Mouse (Mus musculus) megakaryocyte progenitor cell, adult 5-6 weeks (primary cell): ENCODE measurements around the gene Ankrd39. TPM values are rescaled to one million over a fixed set of nuclear protein-coding genes. Genes with fewer than 3 reads are reported as not detected.

Experiments used
- ATAC-seq: replicated peaks from 2 replicates; pipeline ENCODE4 v1.8.0; 2016; ENCODE audit warnings: mild to moderate bottlenecking, moderate TSS enrichment, inconsistent platforms; ENCODE audit not compliant: poor library complexity
- total RNA-seq, 2 experiments: library from RNA; stranded (forward) in 1 of 2; stranded (reverse) in 1 of 2; fragments of 157-497, 149-512 nt in 1 of 2; fragments of 200-1000 nt in 1 of 2; gene quantifications; 2 replicates each; pipeline versions ENCODE4 v1.2.3 to v1.2.4; 2015 to 2017

Gene Ankrd39
- total RNA-seq, 2 experiments from 2014 or later: 4.6 to 7.3 TPM

DNA sequence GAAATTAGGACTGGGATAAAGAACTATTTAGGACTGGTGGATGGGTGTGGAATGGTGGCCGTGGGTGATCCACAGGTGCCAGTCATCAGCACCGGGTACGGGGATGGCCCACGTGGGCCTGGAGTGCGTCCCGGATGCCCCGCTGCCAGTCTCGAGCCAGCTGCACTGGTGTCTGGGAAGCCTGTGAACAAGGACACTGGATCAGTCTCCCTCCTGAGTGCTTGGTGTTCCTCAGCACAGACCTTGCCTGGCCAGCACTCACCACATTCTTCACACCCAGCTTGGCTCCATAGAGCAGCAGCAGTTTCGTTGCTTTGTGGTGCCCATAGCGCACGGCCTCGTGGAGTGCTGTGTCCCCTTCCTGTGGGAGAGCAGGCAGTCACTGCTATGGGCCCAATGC lies 15.8 kb downstream of the Ankrd39 start:
- no peak for ATAC-seq

- no peak for ATAC-seq
Observed at GRCm38 (mm10) chr1:36530962-36531361, 16.3 kb downstream of the Ankrd39 start.

DNA sequence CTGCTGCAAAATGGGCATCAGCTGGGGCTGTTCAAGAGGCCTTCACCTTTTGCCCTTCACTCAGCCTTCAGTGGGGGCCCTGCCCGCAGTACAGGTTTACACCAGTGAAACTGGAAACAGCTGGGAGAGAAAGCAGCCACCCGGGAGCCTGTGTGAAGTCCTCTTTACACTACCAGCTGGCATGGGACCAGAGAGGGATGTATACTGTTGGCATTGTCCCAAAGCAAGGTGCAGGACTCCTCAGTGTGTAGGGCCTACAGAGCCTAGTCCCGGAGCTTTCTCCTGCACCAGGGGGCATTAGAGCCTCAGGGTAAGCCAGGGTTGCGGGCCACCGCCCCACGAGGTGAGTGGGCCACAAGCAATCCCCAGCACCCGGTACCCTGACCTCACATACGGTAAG lies 16.8 kb downstream of the Ankrd39 start:
- no peak for ATAC-seq

DNA sequence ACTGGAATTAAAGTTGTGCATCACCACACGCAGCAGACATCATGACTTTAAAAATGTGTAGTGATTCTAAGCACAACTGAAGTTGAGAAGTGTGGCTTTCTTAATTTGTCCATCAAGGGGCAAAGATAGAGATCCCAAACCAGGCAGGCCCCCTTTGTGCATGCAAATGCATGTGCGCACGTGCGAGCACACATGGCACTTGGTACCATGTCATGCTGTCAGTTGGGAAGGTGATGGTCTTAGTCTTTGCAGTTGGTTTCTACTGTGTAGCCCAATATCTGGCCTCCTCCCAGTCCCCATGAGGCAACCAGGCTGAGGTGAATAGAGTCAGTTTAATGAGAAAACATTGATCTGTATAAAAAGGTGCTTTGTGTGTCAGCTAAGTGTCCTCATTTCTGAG lies 17.4 kb downstream of the Ankrd39 start:
- ATAC-seq: no peak

DNA sequence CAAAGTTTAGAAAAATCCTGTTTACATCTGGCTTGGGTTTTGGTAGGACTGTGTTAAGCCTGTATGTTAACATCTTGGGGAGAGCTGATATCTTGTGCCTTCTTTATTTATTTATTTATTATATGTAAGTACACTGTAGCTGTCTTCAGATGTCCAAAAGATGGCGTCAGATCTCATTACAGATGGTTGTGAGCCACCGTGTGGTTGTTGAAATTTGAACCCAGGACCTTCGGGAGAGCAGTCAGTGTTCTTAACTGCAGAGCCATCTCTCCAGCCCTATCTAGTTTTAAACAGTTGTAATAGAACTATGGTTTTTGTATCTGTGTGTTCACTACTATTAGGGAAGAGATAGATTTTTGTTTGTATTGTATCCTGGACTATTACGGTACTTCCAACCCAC lies 18.0 kb downstream of the Ankrd39 start:
- no peak for ATAC-seq

GRCm38 (mm10) chr1:36528351-36528750 lies 18.9 kb downstream of the Ankrd39 start:
- 0 out of 2 replicates have a peak, but pooled peaks have one; percentile 17 for ATAC-seq

- ATAC-seq: no peak
Observed at GRCm38 (mm10) chr1:36526903-36527302, 20.3 kb downstream of the Ankrd39 start.

GRCm38 (mm10) chr1:36525774-36526173 lies 21.5 kb downstream of the Ankrd39 start:
- ATAC-seq: no peak

- no peak for ATAC-seq
Observed at GRCm38 (mm10) chr1:36524058-36524457, 23.2 kb downstream of the Ankrd39 start.

GRCm38 (mm10) chr1:36523332-36524013 lies 23.8 kb downstream of the Ankrd39 start:
- ATAC-seq: no peak

- no peak for ATAC-seq
Observed at GRCm38 (mm10) chr1:36522210-36522609, 25.0 kb downstream of the Ankrd39 start.

- no peak for ATAC-seq
Observed at GRCm38 (mm10) chr1:36519626-36520025, 27.6 kb downstream of the Ankrd39 start.

GRCm38 (mm10) chr1:36518259-36518658 lies 29.0 kb downstream of the Ankrd39 start:
- ATAC-seq: no peak

- peak; percentile 47; the same call in 1 of the 2 replicates for ATAC-seq
Observed at GRCm38 (mm10) chr1:36513718-36514117, 33.5 kb downstream of the Ankrd39 start.

GRCm38 (mm10) chr1:36513310-36513709 lies 33.9 kb downstream of the Ankrd39 start:
- ATAC-seq: no peak

- ATAC-seq: no peak
Observed at GRCm38 (mm10) chr1:36512966-36513280, 34.3 kb downstream of the Ankrd39 start.

DNA sequence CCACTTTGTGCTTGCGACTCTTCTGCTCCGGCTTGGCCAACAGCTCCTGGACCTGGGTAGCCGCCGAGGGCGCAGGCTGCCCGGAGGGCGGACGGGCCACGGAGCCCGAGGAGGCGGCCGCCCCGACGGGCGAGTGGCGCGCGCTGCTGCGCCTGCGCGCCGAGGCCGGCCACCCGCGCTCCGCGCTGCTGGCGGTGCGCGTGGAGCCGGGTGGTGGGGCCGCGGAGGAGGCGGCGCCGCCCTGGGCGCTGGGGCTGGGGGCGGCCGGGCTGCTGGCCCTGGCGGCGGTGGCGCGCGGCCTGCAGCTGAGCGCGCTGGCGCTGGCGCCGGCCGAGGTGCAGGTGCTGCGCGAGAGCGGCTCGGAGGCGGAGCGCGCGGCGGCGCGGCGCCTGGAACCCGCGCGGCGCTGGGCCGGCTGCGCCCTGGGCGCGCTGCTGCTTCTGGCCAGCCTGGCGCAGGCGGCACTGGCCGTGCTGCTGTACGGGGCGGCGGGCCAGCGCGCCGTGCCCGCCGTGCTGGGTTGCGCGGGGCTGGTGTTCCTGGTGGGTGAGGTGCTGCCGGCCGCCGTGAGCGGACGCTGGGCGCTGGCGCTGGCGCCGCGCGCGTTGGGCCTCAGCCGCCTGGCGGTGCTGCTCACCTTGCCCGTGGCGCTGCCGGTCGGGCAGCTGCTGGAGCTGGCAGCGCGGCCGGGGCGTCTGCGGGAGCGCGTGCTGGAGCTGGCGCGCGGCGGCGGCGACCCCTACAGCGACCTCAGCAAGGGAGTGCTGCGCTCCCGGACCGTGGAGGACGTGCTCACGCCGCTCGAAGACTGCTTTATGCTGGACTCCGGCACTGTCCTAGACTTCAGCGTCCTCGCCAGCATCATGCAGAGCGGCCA lies 34.9 kb downstream of the Ankrd39 start:
- ATAC-seq: no peak

GRCm38 (mm10) chr1:36511289-36512021 lies 35.8 kb downstream of the Ankrd39 start, which contains the start of gene Cnnm3:
TSS of gene Cnnm3 (plus strand) at chr1:36511867.
- peak; percentile 88 for ATAC-seq

DNA sequence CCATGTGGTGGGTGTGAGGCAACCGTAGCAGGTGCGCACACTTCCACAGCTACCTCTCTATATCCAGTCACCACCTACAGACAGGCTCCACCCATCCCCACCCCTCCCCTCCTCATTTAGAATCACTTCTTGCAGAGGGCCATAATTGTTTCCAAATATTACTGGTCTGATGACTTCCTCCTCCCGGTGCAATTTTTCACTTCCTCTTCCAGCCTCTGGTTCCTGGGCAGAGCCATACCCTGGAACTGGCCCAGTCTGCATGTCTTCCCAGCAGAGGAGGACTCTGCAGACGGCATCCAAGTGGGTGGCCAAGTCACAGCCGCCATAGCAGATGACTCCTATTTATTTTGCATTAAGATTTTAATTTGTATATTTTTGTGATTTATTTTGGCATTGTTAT lies 39.0 kb downstream of the Ankrd39 start:
- peak; percentile 46 for ATAC-seq

DNA sequence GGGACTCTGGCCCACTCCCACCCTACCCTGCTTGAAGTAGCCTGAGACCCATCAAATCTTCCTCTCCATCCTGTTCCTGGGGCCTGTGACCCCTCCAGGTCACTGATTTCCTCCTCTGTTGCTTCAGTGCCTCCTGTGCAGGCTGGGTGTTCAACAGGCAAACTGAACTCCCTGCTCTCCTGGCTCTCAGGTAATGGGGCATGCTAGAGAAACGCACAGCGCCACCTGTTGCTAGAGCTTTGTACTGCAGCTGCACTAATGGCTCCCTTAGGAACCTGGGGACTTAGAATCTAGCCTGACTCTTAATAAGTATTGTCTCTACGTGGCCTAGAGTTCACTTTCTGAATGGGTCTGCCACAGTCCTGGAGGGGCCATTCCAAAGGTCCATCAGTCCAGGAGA lies 46.0 kb downstream of the Ankrd39 start:
- ATAC-seq: peak; percentile 92

GRCm38 (mm10) chr1:36497312-36497711 lies 49.9 kb downstream of the Ankrd39 start:
- no peak for ATAC-seq

- ATAC-seq: no peak
Observed at GRCm38 (mm10) chr1:36496719-36497118, 50.5 kb downstream of the Ankrd39 start.
